Mouse (Mus musculus): ENCODE measurements around the gene Bmpr1a. TPM values are rescaled to one million over a fixed set of nuclear protein-coding genes. Genes with fewer than 3 reads are reported as not detected.

Gene Bmpr1a
- polyA plus RNA-seq, 1 experiment from 2014 or later = 21.1 TPM

DNA sequence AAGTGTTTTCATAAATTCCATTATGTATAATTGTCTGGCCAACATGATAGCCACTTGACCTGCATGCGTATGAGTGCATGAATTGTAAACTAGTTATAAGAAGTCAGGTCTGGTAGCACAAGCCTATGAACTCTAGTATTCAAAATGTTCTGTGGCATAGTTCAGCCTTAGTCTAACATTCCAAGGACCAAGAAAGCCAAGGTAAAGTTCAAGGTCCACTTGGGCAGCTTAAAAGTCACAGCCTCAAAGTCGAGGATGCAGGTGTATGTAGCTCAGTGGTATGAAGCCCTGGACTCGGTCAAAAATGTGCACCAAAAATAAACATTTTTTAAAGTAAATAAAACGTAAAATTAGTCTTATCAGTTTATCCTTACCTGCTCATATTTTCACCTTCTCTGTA is 9.5 kb upstream of the Bmpr1a start:
- Histone ChIP-seq H3K9me3 (ENCODE audit: control insufficient read depth, low read length) (no peaks in the 10 kb centered on the region), H3K36me3 (ENCODE audit: control insufficient read depth, insufficient read depth) (no peaks in the 10 kb centered on the region), H3K27me3 (replicated peaks; ENCODE audit: control insufficient read depth, insufficient read depth, low read length) (no peaks in the 10 kb centered on the region), H3K27ac (ENCODE audit: low read length) (no peak overlapping the region), H3K4me1 (replicated peaks; ENCODE audit: control insufficient read depth, insufficient read depth, low read length) (peaks cover 16% of the 10 kb centered on the region), H3K4me2 (ENCODE audit: low read length) (no peak overlapping the region), H3K9ac (replicated peaks; ENCODE audit: low read depth, low read length) (no peak overlapping the region), H3K4me3 (replicated peaks; ENCODE audit: low read length) (no peak overlapping the region)
- ATAC-seq = no peak
- WGBS = 92% methylated on average over 4 of the region's 4 CpGs

DNA sequence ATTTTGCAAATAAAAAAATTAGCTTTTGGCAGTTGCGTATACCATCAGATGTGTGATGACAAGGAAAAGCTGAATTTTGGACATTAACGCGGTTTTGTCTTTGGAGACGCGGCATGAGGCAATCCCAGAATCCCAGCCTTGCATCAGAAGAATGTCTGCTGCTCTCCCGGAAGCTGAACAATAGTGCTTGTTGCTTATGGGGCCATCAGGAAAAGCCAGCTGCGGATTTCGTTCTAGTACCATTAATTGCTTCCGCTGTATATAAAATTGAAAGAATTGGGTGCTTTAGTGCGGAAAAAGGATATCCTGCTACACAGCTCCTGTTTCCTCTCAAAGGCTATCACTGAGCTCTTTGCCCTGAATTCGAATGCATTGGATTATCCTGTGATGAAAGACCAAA is 8.8 kb upstream of the Bmpr1a start:
- H3K9ac ChIP-seq (replicated peaks; ENCODE audit: low read depth, low read length) = no peak overlapping the region
- H3K4me2 ChIP-seq (ENCODE audit: low read length) = 0 out of 2 replicates have a peak overlapping the region, but pooled peaks have one; percentile 7
- H3K36me3 ChIP-seq (ENCODE audit: control insufficient read depth, insufficient read depth) = no peaks in the 10 kb centered on the region
- 54% methylated on average over 11 of the region's 11 CpGs for WGBS
- H3K27ac ChIP-seq (ENCODE audit: low read length) = no peak overlapping the region
- no peak for ATAC-seq
- no peaks in the 10 kb centered on the region for H3K27me3 ChIP-seq (replicated peaks; ENCODE audit: control insufficient read depth, insufficient read depth, low read length)
- H3K9me3 ChIP-seq (ENCODE audit: control insufficient read depth, low read length) = no peaks in the 10 kb centered on the region
- H3K4me3 ChIP-seq (replicated peaks; ENCODE audit: low read length) = no peak overlapping the region
- H3K4me1 ChIP-seq (replicated peaks; ENCODE audit: control insufficient read depth, insufficient read depth, low read length) = peaks cover 16% of the 10 kb centered on the region

DNA sequence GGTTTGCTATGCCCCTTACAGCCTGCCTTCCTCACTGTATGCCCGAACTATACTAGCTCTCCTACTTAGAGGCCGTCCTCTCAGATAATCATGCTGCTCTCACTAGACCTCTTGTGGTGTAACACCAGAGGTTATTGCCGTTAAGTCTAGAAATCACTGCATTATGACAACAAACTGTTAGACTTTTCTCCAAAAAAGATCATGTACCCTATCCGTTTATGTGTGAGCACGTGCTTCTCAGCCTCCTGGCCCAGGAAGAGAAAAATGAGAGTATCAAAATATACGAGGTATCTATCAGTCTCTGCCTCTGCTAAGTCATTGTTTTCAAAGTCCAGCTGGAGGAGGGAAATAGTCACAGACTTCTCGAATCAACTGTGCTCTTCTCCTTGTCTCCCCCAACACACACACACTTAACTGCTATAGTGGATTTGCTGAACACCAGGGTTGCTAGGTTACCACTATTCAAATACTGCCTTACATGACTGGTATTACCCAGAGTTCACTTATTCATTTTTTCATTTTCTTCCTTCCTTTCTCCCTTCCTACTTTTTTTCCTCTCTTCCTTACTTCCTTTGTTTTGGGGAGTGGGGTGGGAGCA is 5.8 kb upstream of the Bmpr1a start:
- 37% methylated on average over 7 of the region's 7 CpGs for WGBS
- H3K36me3 ChIP-seq (ENCODE audit: control insufficient read depth, insufficient read depth) = no peaks in the 10 kb centered on the region
- H3K4me2 ChIP-seq (ENCODE audit: low read length) = no peak overlapping the region
- H3K4me1 ChIP-seq (replicated peaks; ENCODE audit: control insufficient read depth, insufficient read depth, low read length) = peaks cover 21% of the 10 kb centered on the region
- ATAC-seq = peak; percentile 59
- no peaks in the 10 kb centered on the region for H3K9me3 ChIP-seq (ENCODE audit: control insufficient read depth, low read length)
- 0 out of 2 replicates have a peak overlapping the region, but pooled peaks have one; percentile 2 for H3K27ac ChIP-seq (ENCODE audit: low read length)
- no peak overlapping the region for H3K9ac ChIP-seq (replicated peaks; ENCODE audit: low read depth, low read length)
- H3K27me3 ChIP-seq (replicated peaks; ENCODE audit: control insufficient read depth, insufficient read depth, low read length) = no peaks in the 10 kb centered on the region
- H3K4me3 ChIP-seq (replicated peaks; ENCODE audit: low read length) = no peak overlapping the region

DNA sequence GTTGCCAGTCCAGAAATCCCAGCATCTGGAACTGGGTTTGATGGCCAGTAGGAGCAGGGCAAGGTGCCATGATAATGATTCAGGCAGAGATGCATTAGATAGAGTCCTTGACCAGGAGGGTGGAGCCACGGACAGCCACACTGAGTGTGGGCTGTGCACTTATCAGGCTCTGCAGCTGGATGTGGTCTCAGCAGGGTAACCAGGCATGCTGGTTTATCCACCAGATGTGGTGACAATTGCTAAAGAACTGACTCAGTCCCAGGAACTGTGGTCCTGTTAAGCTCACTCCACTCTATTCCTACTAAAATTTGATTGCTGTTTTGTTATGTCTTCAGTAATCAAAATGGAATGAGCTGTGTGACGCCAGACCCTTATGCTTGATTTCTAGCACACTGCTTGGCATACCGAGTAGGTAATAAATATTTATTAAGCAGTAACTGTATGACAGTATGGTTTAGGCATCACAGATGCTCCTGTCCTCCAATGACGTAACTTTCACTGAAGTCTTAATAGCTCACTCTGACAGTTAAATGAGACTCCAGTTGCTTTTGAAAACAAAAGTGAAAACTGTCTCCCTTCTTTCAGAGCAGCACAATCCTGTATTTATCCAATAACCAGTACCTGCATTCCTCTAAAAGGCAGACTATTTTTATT is 5.2 kb upstream of the Bmpr1a start:
- H3K36me3 ChIP-seq (ENCODE audit: control insufficient read depth, insufficient read depth) = no peaks in the 10 kb centered on the region
- peak; percentile 81 for ATAC-seq
- H3K9me3 ChIP-seq (ENCODE audit: control insufficient read depth, low read length) = no peaks in the 10 kb centered on the region
- WGBS = 16% methylated on average over 4 of the region's 4 CpGs
- no peak overlapping the region for H3K9ac ChIP-seq (replicated peaks; ENCODE audit: low read depth, low read length)
- H3K4me1 ChIP-seq (replicated peaks; ENCODE audit: control insufficient read depth, insufficient read depth, low read length) = peaks cover 25% of the 10 kb centered on the region
- no peak overlapping the region for H3K4me2 ChIP-seq (ENCODE audit: low read length)
- no peaks in the 10 kb centered on the region for H3K27me3 ChIP-seq (replicated peaks; ENCODE audit: control insufficient read depth, insufficient read depth, low read length)
- peak overlapping the region; percentile 29; the same call in 1 of the 2 replicates for H3K27ac ChIP-seq (ENCODE audit: low read length)
- H3K4me3 ChIP-seq (replicated peaks; ENCODE audit: low read length) = no peak overlapping the region

DNA sequence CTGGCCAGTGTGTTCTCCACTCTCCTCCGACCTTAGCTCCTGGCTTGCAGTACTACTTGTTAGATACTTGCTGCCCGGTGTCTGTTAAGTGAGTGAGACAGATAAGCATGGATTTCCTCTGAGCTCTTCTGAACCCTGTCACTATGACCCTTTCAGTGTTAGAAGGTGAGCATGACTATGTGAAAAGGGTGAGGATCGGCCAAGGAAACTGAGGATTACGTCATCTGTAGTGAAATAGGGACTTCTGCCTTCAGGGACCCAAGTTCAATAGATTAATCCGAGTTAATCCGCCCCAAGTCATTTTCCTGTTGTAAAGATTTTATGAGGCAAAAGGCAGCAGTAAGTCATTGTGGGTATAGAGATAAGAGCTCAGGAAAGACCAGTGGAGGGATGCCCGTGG is 2.2 kb upstream of the Bmpr1a start:
- Histone ChIP-seq H3K4me2 (ENCODE audit: low read length) (no peak overlapping the region), H3K27me3 (replicated peaks; ENCODE audit: control insufficient read depth, insufficient read depth, low read length) (no peaks in the 10 kb centered on the region), H3K4me1 (replicated peaks; ENCODE audit: control insufficient read depth, insufficient read depth, low read length) (peaks cover 31% of the 10 kb centered on the region), H3K4me3 (replicated peaks; ENCODE audit: low read length) (no peak overlapping the region), H3K36me3 (ENCODE audit: control insufficient read depth, insufficient read depth) (no peaks in the 10 kb centered on the region), H3K9ac (replicated peaks; ENCODE audit: low read depth, low read length) (no peak overlapping the region), H3K27ac (ENCODE audit: low read length) (no peak overlapping the region), H3K9me3 (ENCODE audit: control insufficient read depth, low read length) (no peaks in the 10 kb centered on the region)
- ATAC-seq = no peak
- 77% methylated on average over 7 of the region's 7 CpGs for WGBS

DNA sequence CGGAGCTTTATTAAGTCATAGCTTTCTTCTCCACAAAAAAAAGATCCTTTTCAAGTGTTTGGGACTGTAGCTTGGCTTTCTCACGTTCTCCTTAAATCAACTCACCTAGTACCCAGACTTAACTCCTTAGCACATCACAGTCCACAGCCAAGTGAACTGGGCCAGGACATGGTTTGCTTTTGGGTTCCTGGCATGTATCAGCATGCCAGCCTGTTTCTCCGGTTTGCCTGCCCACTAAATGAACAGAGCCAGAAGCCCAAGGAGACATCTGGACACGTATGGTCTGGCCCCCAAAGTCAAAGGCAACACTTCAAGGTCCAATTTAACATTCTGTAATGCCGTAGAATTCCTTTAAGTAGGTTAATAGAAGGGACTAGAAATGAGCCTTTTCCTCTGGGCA is 1.2 kb upstream of the Bmpr1a start:
- Histone ChIP-seq H3K36me3 (ENCODE audit: control insufficient read depth, insufficient read depth) (no peaks in the 10 kb centered on the region), H3K9me3 (ENCODE audit: control insufficient read depth, low read length) (no peaks in the 10 kb centered on the region), H3K27me3 (replicated peaks; ENCODE audit: control insufficient read depth, insufficient read depth, low read length) (no peaks in the 10 kb centered on the region), H3K4me3 (replicated peaks; ENCODE audit: low read length) (no peak overlapping the region), H3K27ac (ENCODE audit: low read length) (no peak overlapping the region), H3K4me2 (ENCODE audit: low read length) (no peak overlapping the region), H3K9ac (replicated peaks; ENCODE audit: low read depth, low read length) (no peak overlapping the region), H3K4me1 (replicated peaks; ENCODE audit: control insufficient read depth, insufficient read depth, low read length) (peaks cover 40% of the 10 kb centered on the region)
- no peak for ATAC-seq
- 84% methylated on average over 5 of the region's 5 CpGs for WGBS

DNA sequence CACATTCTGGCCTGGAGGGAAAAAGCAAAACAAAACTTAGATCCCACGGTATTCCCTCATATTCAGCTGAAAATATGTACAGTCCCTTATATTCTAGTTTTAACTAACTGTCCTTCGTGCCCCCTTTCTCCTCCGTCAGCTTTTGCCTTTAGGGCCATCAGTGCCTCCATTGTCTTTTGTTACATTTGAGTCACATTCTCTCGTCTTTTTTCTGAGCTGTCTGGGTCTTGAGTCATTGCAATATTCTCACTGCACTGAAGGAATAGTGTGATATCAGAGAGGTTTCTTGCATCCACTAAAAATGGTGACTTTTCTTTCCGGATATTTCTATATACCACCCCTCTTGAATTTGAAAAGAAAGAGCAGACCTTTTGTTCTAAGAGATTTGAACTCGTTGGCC is 618 bp upstream of the Bmpr1a start:
- no peaks in the 10 kb centered on the region for H3K36me3 ChIP-seq (ENCODE audit: control insufficient read depth, insufficient read depth)
- 26% methylated on average over 6 of the region's 6 CpGs for WGBS
- no peaks in the 10 kb centered on the region for H3K9me3 ChIP-seq (ENCODE audit: control insufficient read depth, low read length)
- no peak overlapping the region for H3K27ac ChIP-seq (ENCODE audit: low read length)
- no peak overlapping the region; the same call in 1 of the 2 replicates for H3K4me2 ChIP-seq (ENCODE audit: low read length)
- no peak for ATAC-seq
- H3K4me3 ChIP-seq (replicated peaks; ENCODE audit: low read length) = no peak overlapping the region; the same call in 1 of the 2 replicates
- H3K27me3 ChIP-seq (replicated peaks; ENCODE audit: control insufficient read depth, insufficient read depth, low read length) = no peaks in the 10 kb centered on the region
- H3K4me1 ChIP-seq (replicated peaks; ENCODE audit: control insufficient read depth, insufficient read depth, low read length) = peaks cover 36% of the 10 kb centered on the region
- H3K9ac ChIP-seq (replicated peaks; ENCODE audit: low read depth, low read length) = peak overlapping the region; percentile 18; the same call in 1 of the 2 replicates

DNA sequence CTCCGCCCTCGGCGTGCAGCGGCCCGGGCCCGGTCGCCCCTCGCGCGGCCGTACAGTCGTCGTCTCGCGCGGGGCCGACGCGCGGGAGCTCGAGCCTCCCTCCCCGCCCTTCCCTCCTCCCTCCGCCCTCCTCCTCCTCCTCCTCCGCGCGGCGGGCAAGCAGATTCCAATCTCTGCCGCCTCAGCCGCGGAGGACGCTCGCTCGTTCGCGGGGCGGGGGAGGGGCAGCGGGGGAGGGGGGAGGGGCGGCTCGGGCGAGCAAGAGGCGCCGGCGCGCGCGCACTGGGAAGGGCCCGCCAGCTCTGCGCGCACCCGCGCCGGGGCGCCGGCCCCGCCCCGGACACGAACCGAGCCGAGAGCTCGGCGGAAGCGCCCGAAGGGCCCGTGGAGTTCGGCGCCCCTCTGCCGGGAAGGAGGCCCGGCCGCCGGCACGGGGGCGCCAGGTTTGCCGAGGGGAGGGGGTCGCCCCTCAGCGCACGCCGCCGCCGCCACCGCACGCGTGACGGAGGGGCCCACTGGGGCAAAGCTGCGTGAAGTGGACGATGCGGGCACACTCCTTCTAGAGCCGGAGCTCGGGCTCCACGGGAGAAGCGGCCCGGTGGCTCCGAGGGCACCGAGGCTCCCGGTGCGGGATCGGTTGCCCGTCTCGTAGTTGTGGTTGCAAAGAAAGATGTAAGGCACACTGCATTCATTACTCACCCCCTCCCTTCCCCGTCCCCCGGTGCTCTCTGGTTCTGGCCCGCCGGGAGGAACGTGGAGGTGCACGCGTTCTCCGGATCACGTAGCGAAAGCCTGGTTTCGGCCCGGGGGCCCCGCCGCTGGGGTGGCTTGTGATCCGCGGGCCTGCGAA is 441 bp downstream of the Bmpr1a start:
- H3K27me3 ChIP-seq (replicated peaks; ENCODE audit: control insufficient read depth, insufficient read depth, low read length) = no peaks in the 10 kb centered on the region
- H3K9ac ChIP-seq (replicated peaks; ENCODE audit: low read depth, low read length) = peak overlapping the region; percentile 95
- peaks cover 25% of the 10 kb centered on the region for H3K4me1 ChIP-seq (replicated peaks; ENCODE audit: control insufficient read depth, insufficient read depth, low read length)
- no peaks in the 10 kb centered on the region for H3K9me3 ChIP-seq (ENCODE audit: control insufficient read depth, low read length)
- WGBS = under 1% methylated on average over 91 of the region's 115 CpGs
- H3K4me2 ChIP-seq (ENCODE audit: low read length) = peak overlapping the region; percentile 48
- ATAC-seq = peak; percentile 93
- peak overlapping the region; percentile 95 for H3K27ac ChIP-seq (ENCODE audit: low read length)
- peak overlapping the region; percentile 89 for H3K4me3 ChIP-seq (replicated peaks; ENCODE audit: low read length)
- no peaks in the 10 kb centered on the region for H3K36me3 ChIP-seq (ENCODE audit: control insufficient read depth, insufficient read depth)

DNA sequence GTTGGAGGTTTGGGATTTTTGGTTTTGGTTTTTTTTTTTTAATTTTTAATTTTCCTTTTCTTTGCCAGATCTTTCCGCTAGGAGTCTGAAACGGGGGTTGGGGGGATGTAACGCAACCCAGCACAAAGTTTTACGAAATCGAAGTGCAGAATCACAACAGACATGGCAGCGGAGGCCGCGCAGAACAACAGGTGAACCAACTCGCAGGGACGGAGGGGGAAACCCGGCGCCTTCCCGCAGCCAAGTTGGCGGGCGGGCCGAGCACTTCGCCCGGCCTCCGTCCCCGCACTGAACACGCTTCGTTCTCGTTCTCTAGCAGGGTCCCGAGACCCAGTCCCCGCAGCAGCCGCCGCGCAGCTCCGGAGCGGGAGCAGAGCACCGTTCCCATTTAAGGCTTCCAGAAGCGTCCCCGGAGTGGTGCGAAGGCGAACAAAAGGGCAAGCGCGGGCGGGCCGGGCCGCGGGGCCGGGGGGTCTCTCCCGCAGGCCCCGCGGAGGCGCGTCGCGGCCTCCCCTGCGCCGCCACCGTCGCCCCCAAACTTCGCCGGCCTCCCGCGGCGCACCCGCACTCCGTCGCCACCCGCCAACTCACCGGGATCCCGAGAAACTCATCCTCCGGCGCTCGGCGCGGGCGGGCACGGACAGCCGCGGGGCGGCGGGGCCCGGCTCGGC is 1.2 kb downstream of the Bmpr1a start:
- peak; percentile 29; the same call in 1 of the 2 replicates for ATAC-seq
- Histone ChIP-seq H3K9me3 (ENCODE audit: control insufficient read depth, low read length) (no peaks in the 10 kb centered on the region), H3K27me3 (replicated peaks; ENCODE audit: control insufficient read depth, insufficient read depth, low read length) (no peaks in the 10 kb centered on the region), H3K4me1 (replicated peaks; ENCODE audit: control insufficient read depth, insufficient read depth, low read length) (peaks cover 25% of the 10 kb centered on the region), H3K4me2 (ENCODE audit: low read length) (peak overlapping the region; percentile 76), H3K27ac (ENCODE audit: low read length) (peak overlapping the region; percentile 94), H3K36me3 (ENCODE audit: control insufficient read depth, insufficient read depth) (no peaks in the 10 kb centered on the region), H3K9ac (replicated peaks; ENCODE audit: low read depth, low read length) (peak overlapping the region; percentile 92), H3K4me3 (replicated peaks; ENCODE audit: low read length) (peak overlapping the region; percentile 89)
- WGBS = 0% methylated on average over 68 of the region's 77 CpGs

Data from forebrain, embryonic 16.5 days (tissue).